Mouse (Mus musculus) heart, adult 2 months (tissue): ENCODE data around the gene Grin2a. TPM values are rescaled to one million over a fixed set of nuclear protein-coding genes. Genes with fewer than 3 reads are reported as not detected.

ENCODE experiments used
- DNase-seq, 2 experiments: peaks; one replicate each; pipeline ENCODE4 v3.0.0; 2021
- H3K27ac ChIP-seq: fragments of 200-600 bp; 2 replicates; pipeline ENCODE4 v1.8.1; 2022
- H3K27me3 ChIP-seq: fragments of 200-500 bp; 2 replicates; pipeline ENCODE4 v1.6.1; 2012; ENCODE audit warnings: mild to moderate bottlenecking, low read length, inconsistent platforms, mixed read lengths; ENCODE audit not compliant: control insufficient read depth, insufficient read depth
- H3K36me3 ChIP-seq: fragments of 200-500 bp; 2 replicates; pipeline ENCODE4 v1.6.1; 2012; ENCODE audit warnings: low read length, inconsistent platforms; ENCODE audit not compliant: control insufficient read depth, insufficient read depth
- H3K4me1 ChIP-seq: fragments of 200-500 bp; 2 replicates; pipeline ENCODE4 v1.6.1; 2011; ENCODE audit warnings: low read length; ENCODE audit not compliant: control insufficient read depth, insufficient read depth
- H3K4me3 ChIP-seq: fragments of 200-600 bp; 2 replicates; pipeline ENCODE4 v1.8.1; 2022
- H3K79me2 ChIP-seq: fragments of 200-500 bp; replicated peaks from 2 replicates; pipeline ENCODE4 v1.6.1; 2012; ENCODE audit warnings: mild to moderate bottlenecking, inconsistent platforms, low read length, moderate library complexity, mixed read lengths; ENCODE audit not compliant: control insufficient read depth, insufficient read depth
- H3K9ac ChIP-seq: fragments of 200-500 bp; 2 replicates; pipeline ENCODE4 v1.6.1; 2012; ENCODE audit warnings: low read depth, mild to moderate bottlenecking, control low read depth, inconsistent platforms, low read length, mixed read lengths
- CTCF ChIP-seq: fragments of 200-600 bp; IDR thresholded peaks from 2 replicates; pipeline ENCODE4 v1.8.1; 2022; ENCODE audit warnings: antibody characterized with exemption, mild to moderate bottlenecking, moderate library complexity
- EP300 ChIP-seq: fragments of 200-500 bp; IDR thresholded peaks from 2 replicates; pipeline ENCODE4 v1.6.1; 2011; ENCODE audit warnings: low read depth, low read length, control low read depth; ENCODE audit not compliant: insufficient read depth
- POLR2A ChIP-seq: fragments of 200-500 bp; IDR thresholded peaks from 2 replicates; pipeline ENCODE4 v1.6.1; 2011; ENCODE audit warnings: mild to moderate bottlenecking, low read depth, low read length, control low read depth; ENCODE audit not compliant: insufficient read depth
- WGBS: fragments of 180-500 bp; shearing (Covaris S2); methylation state at CpG from one replicate; pipeline ENCODE4 v1.1.7; 2018; 5-methylcytosine and 5-hydroxymethylcytosine counted together
- intact Hi-C: fragments of 180-260 bp; cut with DNase I; formaldehyde crosslinking; loops from one replicate; pipeline ENCODE4 v1.15.1; 2025
- polyA plus RNA-seq: library from polyadenylated mRNA; depleted of rRNA; stranded (reverse); fragments of >200 nt; gene quantifications from 2 replicates; pipeline ENCODE4 v1.2.3, GENCODE M21; 2012
- total RNA-seq, 2 experiments: library from RNA; stranded (reverse); gene quantifications; 2 replicates each; pipeline ENCODE4 v1.2.3; 2021

Gene Grin2a
- total and polyA plus RNA-seq, 3 experiments = 0.02 to 0.10 (median 0.07) TPM

- Histone ChIP-seq H3K36me3 (no peaks in the 10 kb centered on the region), H3K4me1 (no peaks in the 10 kb centered on the region), H3K27ac (no peak overlapping the region), H3K4me3 (no peak overlapping the region), H3K9ac (no peak overlapping the region), H3K79me2 (no peaks in the 10 kb centered on the region), H3K27me3 (no peaks in the 10 kb centered on the region)
- WGBS = 73% methylated on average over 4 of the region's 4 CpGs
- intact Hi-C loops = no loop called here
- no peak for DNase-seq
- TF ChIP-seq EP300 (no peak), CTCF (no peak), POLR2A (no peak)
These were observed 329.5 kb downstream of the Grin2a start for GRCm38 (mm10) chr16:9665896-9666295.

GRCm38 (mm10) chr16:9664060-9664459 is 331.3 kb downstream of the Grin2a start:
- no peak for DNase-seq
- H3K27ac ChIP-seq = no peak overlapping the region

GRCm38 (mm10) chr16:9663508-9663907 is 331.9 kb downstream of the Grin2a start:
- no peak overlapping the region for H3K27ac ChIP-seq
- no peaks in the 10 kb centered on the region for H3K36me3 ChIP-seq
- H3K79me2 ChIP-seq = no peaks in the 10 kb centered on the region
- WGBS = 43% methylated on average over 2 of the region's 2 CpGs
- no peak overlapping the region for H3K9ac ChIP-seq
- no peak overlapping the region for H3K4me3 ChIP-seq
- no peak for TF ChIP-seq CTCF
- no peak for TF ChIP-seq POLR2A
- TF ChIP-seq EP300 = no peak
- no peaks in the 10 kb centered on the region for H3K4me1 ChIP-seq
- intact Hi-C loops = no loop called here
- DNase-seq = no peak
- no peaks in the 10 kb centered on the region for H3K27me3 ChIP-seq

More at GRCm38 (mm10) chr16:9664060-9664459, 331.3 kb downstream of the Grin2a start:
- H3K27me3 ChIP-seq = no peaks in the 10 kb centered on the region
- WGBS = 69% methylated on average over 3 of the region's 3 CpGs
- intact Hi-C loops = no loop called here
- H3K4me3 ChIP-seq = no peak overlapping the region
- H3K79me2 ChIP-seq = no peaks in the 10 kb centered on the region
- H3K36me3 ChIP-seq = no peaks in the 10 kb centered on the region
- TF ChIP-seq POLR2A (no peak), CTCF (no peak), EP300 (no peak)
- H3K4me1 ChIP-seq = no peaks in the 10 kb centered on the region
- H3K9ac ChIP-seq = no peak overlapping the region

- intact Hi-C loops = no loop called here
- Histone ChIP-seq H3K79me2 (no peaks in the 10 kb centered on the region), H3K9ac (no peak overlapping the region), H3K36me3 (no peaks in the 10 kb centered on the region), H3K27me3 (no peaks in the 10 kb centered on the region), H3K4me1 (no peaks in the 10 kb centered on the region), H3K27ac (no peak overlapping the region), H3K4me3 (no peak overlapping the region)
- TF ChIP-seq EP300 = no peak
- TF ChIP-seq POLR2A = no peak
- no peak for TF ChIP-seq CTCF
- no peak for DNase-seq
- WGBS = 87% methylated on average over 10 of the region's 10 CpGs
These were observed 369.5 kb downstream of the Grin2a start for GRCm38 (mm10) chr16:9625652-9626444.

GRCm38 (mm10) chr16:9624346-9624745 is 371.0 kb downstream of the Grin2a start:
- TF ChIP-seq CTCF = no peak
- no peak for TF ChIP-seq POLR2A
- no peak for TF ChIP-seq EP300
- H3K9ac ChIP-seq = no peak overlapping the region
- no peaks in the 10 kb centered on the region for H3K79me2 ChIP-seq
- H3K4me3 ChIP-seq = no peak overlapping the region
- intact Hi-C loops = no loop called here
- H3K27ac ChIP-seq = no peak overlapping the region
- 89% methylated on average over 2 of the region's 2 CpGs for WGBS
- no peaks in the 10 kb centered on the region for H3K4me1 ChIP-seq
- H3K36me3 ChIP-seq = no peaks in the 10 kb centered on the region
- no peak for DNase-seq
- no peaks in the 10 kb centered on the region for H3K27me3 ChIP-seq

- Histone ChIP-seq H3K9ac (no peak overlapping the region), H3K27ac (no peak overlapping the region), H3K4me1 (no peaks in the 10 kb centered on the region), H3K27me3 (no peaks in the 10 kb centered on the region), H3K79me2 (no peaks in the 10 kb centered on the region), H3K36me3 (no peaks in the 10 kb centered on the region), H3K4me3 (no peak overlapping the region)
- DNase-seq = no peak
- intact Hi-C loops = no loop called here
- TF ChIP-seq EP300 (no peak), CTCF (no peak), POLR2A (no peak)
- WGBS = 71% methylated on average over 2 of the region's 2 CpGs
These were observed 377.2 kb downstream of the Grin2a start for GRCm38 (mm10) chr16:9618206-9618605.
